Mouse (Mus musculus): ENCODE measurements around the gene Nudt15.
"Not testable (repeated sequence)": the region's sequence is repeated elsewhere in the genome, so short reads cannot be mapped to it uniquely, and the experiment has no call there.

Gene Nudt15

GRCm38 (mm10) chr14:73548051-73548450 is at the start of gene Nudt15:
Gene Nudt15, minus strand, starts transcription at chr14:73548242.
- no peak for DNase-seq (ENCODE audit: low read depth)

GRCm38 (mm10) chr14:73592166-73592565 is 44.1 kb upstream of the Nudt15 start:
- no peak for DNase-seq (ENCODE audit: low read depth)

GRCm38 (mm10) chr14:73588080-73588479 is 40.0 kb upstream of the Nudt15 start:
- no peak for DNase-seq (ENCODE audit: low read depth)

GRCm38 (mm10) chr14:73576336-73576735 is 28.3 kb upstream of the Nudt15 start:
- DNase-seq (ENCODE audit: low read depth): peak; percentile 10

DNA sequence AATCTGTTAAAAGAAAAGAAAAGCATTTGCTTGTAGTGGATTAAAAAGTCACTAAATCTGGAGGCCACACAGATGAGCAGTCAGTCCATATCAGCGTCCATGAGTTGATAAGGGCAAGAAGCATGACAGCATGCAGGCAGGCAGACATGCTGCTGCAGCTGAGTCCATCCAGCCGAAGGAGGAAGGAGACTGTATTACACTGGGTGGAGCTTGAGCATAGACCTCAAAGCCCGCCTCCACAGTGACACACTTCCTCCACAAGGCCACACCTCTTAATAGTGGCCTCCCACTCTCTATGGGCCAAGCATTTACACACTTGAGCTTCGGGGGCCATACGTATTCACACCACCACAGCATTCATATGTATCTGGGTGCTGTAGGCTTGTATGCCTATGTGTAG is 26.0 kb upstream of the Nudt15 start:
- DNase-seq (ENCODE audit: low read depth): peak; percentile 41

DNA sequence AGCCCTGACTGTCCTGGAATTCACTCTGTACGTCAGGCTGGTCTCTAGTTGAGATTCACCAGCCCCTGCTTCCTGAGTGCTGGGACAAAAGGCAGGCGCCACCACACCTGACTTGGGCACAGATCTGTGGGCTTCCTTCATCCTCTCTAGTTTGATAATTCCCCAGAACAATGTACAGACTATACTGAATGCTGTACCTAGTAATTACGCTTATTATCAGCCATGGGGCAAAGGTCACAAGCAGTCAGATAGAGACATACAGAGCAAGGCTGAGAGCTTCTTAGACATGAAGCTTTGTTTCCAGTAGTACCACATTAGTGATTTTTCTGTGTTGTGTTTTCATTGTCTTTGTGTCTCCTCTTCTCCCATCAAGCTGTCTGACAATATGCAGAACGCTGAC is 23.1 kb upstream of the Nudt15 start:
- no peak for DNase-seq (ENCODE audit: low read depth)

GRCm38 (mm10) chr14:73569831-73570230 is 21.8 kb upstream of the Nudt15 start:
- peak; percentile 44 for DNase-seq (ENCODE audit: low read depth)

DNA sequence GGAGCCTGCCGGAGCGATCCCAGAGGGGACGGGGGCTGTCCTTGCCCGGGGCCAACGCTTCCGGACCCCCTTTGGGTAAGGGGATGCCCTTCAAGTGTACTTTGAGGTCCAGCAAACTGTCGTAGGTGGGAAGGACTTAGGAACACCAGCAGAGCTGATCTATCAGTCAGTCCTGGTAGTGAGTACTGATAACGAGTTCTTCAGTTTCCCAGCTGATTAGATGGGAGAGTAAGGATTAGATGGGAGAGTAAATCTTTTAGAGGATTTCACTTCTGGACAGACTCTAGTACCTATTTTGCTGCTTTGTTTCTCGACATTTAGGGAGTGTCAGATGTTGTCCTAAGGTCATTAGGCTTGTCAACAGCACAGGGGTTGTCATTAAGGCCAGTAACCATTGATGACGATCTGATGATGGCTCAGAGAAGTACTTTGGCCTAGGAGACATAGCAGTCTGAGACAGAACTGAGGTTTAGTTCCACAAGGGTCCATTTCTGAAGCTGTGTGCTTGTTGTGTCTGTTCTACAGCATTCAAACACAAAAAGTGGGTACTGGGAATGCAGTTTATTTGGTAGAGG is 5.2 kb upstream of the Nudt15 start:
- peak; percentile 32 for DNase-seq (ENCODE audit: low read depth)

DNA sequence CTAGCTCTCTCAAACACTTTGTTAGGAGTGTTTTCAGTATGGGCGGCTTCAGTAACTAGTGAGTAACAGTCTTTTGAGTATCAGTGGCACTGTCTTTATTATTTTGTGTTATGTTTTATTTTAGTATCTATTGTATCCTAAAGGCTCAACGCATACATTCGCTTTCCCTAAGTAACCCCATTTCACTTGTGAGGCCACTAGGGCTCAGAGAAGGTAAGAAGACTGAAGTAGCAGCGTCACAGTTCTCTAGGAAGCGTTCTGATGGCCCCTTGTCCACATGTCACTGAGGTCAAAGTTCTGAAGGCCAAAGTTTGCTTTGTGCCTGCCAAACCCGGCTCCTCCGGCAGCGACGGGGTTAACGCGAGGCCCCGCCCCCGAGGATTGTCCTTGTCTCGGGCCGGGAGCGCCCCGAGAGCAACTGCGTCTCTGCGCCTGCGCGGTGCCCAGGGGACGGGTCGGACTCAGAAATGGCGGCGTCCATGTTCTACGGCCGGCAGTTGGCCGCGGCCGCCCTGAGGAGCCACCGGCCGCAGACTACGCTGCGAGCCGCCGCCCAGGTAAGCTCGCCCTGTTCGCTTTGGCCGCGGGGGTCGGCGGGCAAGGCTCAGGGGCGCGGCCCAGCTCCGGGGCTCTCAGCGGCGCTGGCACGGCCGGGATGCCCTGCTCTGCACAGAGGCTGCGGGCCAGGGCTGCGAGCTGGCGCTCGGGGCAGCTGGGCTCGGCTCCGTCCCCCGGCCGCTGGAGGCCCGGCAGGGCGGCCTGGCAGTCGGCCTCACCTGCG is 4.5 kb upstream of the Nudt15 start:
- peak; percentile 88 for DNase-seq (ENCODE audit: low read depth)

DNA sequence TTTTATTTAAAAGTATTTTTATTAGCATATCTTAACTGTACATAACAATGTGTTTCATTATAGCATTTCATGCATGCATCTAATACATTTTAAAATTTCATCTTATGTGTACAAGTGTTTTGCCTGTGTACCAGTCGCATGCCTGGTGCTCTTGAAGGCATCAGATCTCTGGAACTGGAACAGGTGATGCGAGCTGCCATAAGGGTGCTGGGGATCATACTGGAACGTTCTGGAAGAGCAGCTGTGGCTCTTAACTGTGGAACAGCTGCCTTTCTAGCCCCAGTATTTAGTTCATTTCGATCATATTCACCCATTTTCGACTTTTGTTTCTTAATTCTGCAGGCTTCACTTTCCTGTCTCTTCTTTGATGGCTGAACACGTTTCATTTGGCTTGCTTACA is 3.1 kb upstream of the Nudt15 start:
- DNase-seq (ENCODE audit: low read depth): no peak

DNA sequence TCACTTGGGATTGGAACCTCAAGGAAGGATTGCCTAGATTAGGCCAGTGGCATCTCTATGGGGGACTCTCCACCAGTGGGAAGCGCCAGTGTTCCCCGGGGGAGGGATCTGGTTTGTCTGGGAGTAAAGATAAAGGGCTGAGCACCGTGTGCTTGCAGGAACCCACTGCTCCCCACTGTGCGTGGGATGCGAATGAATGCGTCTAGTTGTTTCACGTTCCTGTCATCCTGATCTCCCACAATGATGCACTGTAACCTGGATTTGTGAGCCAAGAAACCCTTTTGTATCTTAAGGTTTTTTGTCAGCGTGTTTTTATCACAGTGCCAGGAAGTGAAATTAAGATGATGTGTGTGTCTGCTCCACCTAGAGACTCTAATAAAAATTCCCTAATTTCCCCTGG is 2.7 kb upstream of the Nudt15 start:
- DNase-seq (ENCODE audit: low read depth): no peak

- DNase-seq (ENCODE audit: low read depth): no peak
Observed at GRCm38 (mm10) chr14:73550291-73550690, 2.2 kb upstream of the Nudt15 start.

- peak; percentile 84 for DNase-seq (ENCODE audit: low read depth)
Observed at GRCm38 (mm10) chr14:73547034-73547433, 1.0 kb downstream of the Nudt15 start.

- DNase-seq (ENCODE audit: low read depth): no peak
Observed at GRCm38 (mm10) chr14:73543781-73544180, 4.3 kb downstream of the Nudt15 start.

- DNase-seq (ENCODE audit: low read depth): no peak
Observed at GRCm38 (mm10) chr14:73535641-73536040, 12.4 kb downstream of the Nudt15 start.

DNA sequence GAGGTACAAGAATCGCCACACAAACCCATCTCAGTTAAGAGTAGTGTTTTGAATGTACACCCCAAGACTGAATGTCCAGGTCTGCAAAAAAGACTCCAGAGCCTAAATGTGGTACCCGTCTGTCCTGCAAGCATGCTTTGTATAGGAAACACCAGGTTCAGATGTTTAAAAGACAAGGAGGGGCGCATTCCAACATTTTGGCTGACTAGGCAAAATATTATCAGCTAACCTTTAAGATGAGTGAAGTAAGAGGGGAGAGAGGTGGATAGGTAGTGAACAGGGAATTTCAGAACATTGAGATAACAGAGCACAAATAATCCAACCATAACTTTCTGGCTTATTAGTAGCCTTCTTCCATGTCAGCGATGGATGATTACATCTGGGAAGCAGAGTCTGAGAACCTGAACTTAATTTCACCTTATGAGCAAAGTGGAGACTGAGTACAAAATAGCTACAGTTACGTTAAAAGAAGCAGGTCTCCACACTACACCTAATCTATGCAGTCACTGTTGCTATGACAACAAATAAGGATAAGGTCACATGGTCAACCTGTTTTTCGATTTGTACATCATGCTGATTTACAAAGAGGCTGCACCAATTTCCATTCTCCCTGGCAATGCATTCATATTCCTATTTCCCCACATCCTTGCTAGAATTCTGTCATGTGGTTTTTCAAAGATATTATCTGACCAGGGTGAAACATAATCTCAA is 14.1 kb downstream of the Nudt15 start:
- no peak for DNase-seq (ENCODE audit: low read depth)

DNA sequence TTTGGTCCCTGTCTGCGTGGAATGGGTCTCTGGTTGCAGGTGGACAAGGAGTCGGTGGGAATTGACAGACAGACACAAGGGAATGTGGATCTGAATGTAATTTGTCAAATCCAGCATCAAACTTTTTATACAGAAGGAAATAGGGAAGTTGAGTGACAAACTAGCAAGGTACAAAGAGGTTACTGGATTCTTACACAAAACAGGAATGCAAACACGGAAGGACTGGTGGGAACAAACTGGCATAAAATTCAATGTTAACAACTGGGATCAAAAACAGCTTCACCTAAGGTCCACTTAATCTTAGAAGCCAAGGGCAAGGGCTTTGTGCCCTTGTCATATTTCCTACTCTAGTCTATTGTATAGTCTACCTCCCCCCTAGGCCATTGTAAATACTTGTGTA is 19.4 kb downstream of the Nudt15 start:
- DNase-seq (ENCODE audit: low read depth): not testable (repeated sequence)

DNA sequence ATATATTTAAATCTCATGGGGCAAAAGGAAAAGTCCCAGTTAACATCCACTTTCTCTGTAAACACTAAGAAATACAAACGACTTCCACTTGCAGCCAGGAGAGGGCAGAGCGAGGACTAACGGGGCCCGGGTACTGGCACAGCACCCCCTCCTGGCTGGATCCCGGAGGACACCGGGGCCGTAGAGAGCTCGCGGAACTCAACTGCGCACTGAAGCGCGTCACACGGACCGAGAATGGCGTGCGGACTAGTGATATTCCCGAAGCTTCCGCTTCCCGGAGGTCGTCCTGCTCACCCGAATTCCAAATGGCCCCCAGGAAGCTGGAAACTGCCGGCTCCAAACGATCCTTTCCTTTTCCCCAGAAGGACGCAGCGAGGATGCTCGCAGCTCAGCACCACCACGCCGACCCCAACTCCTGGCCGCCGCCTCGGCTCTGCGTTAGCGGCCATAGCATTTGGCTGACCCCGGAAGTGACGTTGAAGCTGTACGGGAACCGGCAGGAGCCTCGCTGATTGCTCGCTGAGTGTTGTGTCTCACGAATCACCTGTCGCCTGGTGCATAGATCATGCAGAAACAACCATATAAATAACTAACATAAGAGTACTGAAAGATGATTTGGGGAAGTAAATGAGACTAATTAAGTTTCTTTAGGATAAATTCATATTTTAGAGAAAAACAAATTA is 23.1 kb downstream of the Nudt15 start, which contains the start of gene Sucla2:
TSS of gene Sucla2 (plus strand) at position 554 of the 683 bp plus-strand sequence.
- DNase-seq (ENCODE audit: low read depth): peak; percentile 97

DNA sequence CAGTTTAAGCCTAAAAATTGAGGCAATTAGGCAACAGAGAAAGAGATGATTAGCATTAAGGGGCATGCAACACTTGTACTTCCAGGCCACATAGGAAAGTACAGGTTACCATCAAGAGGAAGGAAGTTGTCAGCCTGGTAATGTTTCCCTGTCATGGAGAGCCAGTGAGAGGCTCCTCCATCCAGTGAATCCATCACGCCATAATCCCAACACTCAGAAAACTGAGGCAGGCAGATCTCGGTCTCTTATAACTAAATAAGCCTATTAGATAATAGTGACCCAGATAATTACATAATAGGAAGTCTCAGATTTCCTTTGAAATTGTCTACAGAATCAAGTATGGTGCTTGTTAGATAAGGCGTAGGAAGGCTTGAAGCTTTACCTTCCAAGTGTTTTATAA is 23.9 kb downstream of the Nudt15 start:
- peak; percentile 58 for DNase-seq (ENCODE audit: low read depth)

- peak; percentile 96 for DNase-seq (ENCODE audit: low read depth)
Observed at GRCm38 (mm10) chr14:73509765-73510423, 38.1 kb downstream of the Nudt15 start, which contains the start of gene Med4. Gene Med4, plus strand, starts transcription at chr14:73510025.

GRCm38 (mm10) chr14:73508630-73509395 is 39.2 kb downstream of the Nudt15 start:
- peak; percentile 81 for DNase-seq (ENCODE audit: low read depth)
